Mouse (Mus musculus) myocyte (in vitro differentiated cells): ENCODE data around the gene Cldn10. TPM values are rescaled to one million over a fixed set of nuclear protein-coding genes. Genes with fewer than 3 reads are reported as not detected.

Experiments used
- H3K27me3 ChIP-seq: one replicate; pipeline ENCODE4 v1.6.1; 2011; ENCODE audit not compliant: control insufficient read depth, insufficient read depth, insufficient read length
- H3K36me3 ChIP-seq: one replicate; pipeline ENCODE4 v1.6.1; 2011; ENCODE audit not compliant: control insufficient read depth, insufficient read depth
- H3K4me2 ChIP-seq: one replicate; pipeline ENCODE4 v1.6.1; 2011; ENCODE audit warnings: low read depth, control low read depth
- H3K4me3 ChIP-seq: one replicate; pipeline ENCODE4 v1.5.1; 2011; ENCODE audit warnings: mild to moderate bottlenecking, control low read depth, moderate library complexity
- H3K79me2 ChIP-seq: one replicate; pipeline ENCODE4 v1.6.1; 2011; ENCODE audit not compliant: control insufficient read depth, insufficient read depth
- H3ac ChIP-seq: one replicate; pipeline ENCODE4 v1.6.1; 2011; ENCODE audit not compliant: control insufficient read depth, insufficient read length
- CEBPB ChIP-seq: IDR thresholded peaks from 2 replicates; pipeline ENCODE4 v1.6.1; 2011; ENCODE audit warnings: mild to moderate bottlenecking, moderate library complexity; ENCODE audit not compliant: poor library complexity, insufficient read depth, severe bottlenecking
- E2F4 ChIP-seq: IDR thresholded peaks from one replicate; pipeline ENCODE4 v1.6.1; 2011; ENCODE audit warnings: mild to moderate bottlenecking, control low read depth, moderate library complexity; ENCODE audit not compliant: insufficient read depth
- MAX ChIP-seq: IDR thresholded peaks from one replicate; pipeline ENCODE4 v1.6.1; 2011; ENCODE audit warnings: low read depth, mild to moderate bottlenecking, control low read depth
- MYOD1 ChIP-seq, 3 experiments: IDR thresholded peaks; one replicate each; pipeline ENCODE4 v1.6.1; 2011; ENCODE audit warnings: control low read depth in 2 of 3, low read depth in 2 of 3, mild to moderate bottlenecking in 2 of 3, moderate library complexity in 1 of 3; ENCODE audit not compliant: insufficient read length in 2 of 3, control insufficient read depth in 1 of 3
- MYOG ChIP-seq, 3 experiments: IDR thresholded peaks; one replicate each; pipeline ENCODE4 v1.6.1; 2011; ENCODE audit warnings: control low read depth in 2 of 3, low read depth in 2 of 3, mild to moderate bottlenecking in 2 of 3; ENCODE audit not compliant: insufficient read length in 2 of 3, control insufficient read depth in 1 of 3, insufficient read depth in 1 of 3
- POLR2A ChIP-seq: IDR thresholded peaks from one replicate; pipeline ENCODE4 v1.6.1; 2011; ENCODE audit warnings: low read depth, mild to moderate bottlenecking, control low read depth, moderate library complexity; ENCODE audit not compliant: insufficient read length
- POLR2AphosphoS2 ChIP-seq: IDR thresholded peaks from one replicate; pipeline ENCODE4 v1.6.1; 2011; ENCODE audit warnings: low read depth, control low read depth; ENCODE audit not compliant: insufficient read length
- REST ChIP-seq: IDR thresholded peaks from one replicate; pipeline ENCODE4 v1.6.1; 2011; ENCODE audit warnings: mild to moderate bottlenecking, control low read depth, moderate library complexity; ENCODE audit not compliant: insufficient read depth, insufficient read length
- SRF ChIP-seq: IDR thresholded peaks from one replicate; pipeline ENCODE4 v1.6.1; 2011; ENCODE audit warnings: low read depth; ENCODE audit not compliant: control insufficient read depth, insufficient read length
- TCF12 ChIP-seq: IDR thresholded peaks from one replicate; pipeline ENCODE4 v1.6.1; 2011; ENCODE audit warnings: mild to moderate bottlenecking, control low read depth; ENCODE audit not compliant: poor library complexity, insufficient read depth, severe bottlenecking
- TCF3 ChIP-seq: IDR thresholded peaks from one replicate; pipeline ENCODE4 v1.6.1; 2011; ENCODE audit warnings: low read depth, control low read depth; ENCODE audit not compliant: insufficient read length
- USF1 ChIP-seq: IDR thresholded peaks from one replicate; pipeline ENCODE4 v1.6.1; 2011; ENCODE audit warnings: low read depth, mild to moderate bottlenecking, control low read depth, moderate library complexity
- polyA plus RNA-seq: library from polyadenylated mRNA; unstranded; fragments of >200 nt; fragmentation: generic; extraction: Trizol; gene quantifications from one replicate; pipeline ENCODE4 v1.2.1, GENCODE M21; 2012; ENCODE audit warnings: missing spikeins

Gene Cldn10
- polyA plus RNA-seq, 1 experiment = not detected

DNA sequence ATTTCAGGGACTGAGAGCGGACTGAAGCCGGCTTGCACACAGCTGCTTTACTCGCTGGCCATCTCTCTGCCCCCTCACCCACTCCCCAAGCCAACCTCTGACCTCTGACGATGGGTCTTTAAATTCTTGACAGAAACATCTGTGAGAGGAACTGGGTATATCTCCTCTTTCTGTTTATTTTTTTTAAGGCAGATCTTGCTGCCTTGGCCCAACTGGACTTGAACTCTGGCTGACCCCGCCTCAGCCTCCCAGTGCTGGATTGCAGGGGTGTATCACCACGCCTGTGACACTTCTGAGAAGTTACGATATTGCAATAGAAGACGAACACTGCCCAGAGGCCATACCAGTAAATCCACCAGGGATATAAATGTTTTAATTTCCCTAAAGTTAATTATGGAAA is 122.2 kb downstream of the Cldn10 start:
- TF ChIP-seq MYOD1 (IDR thresholded peaks at IDR 0.05; ENCODE audit: control insufficient read depth in 1 of 3, insufficient read length in 2 of 3, low read depth in 2 of 3) (no peak), CEBPB (no peak), MYOG (IDR thresholded peaks at IDR 0.05; ENCODE audit: control insufficient read depth in 1 of 3, insufficient read depth in 1 of 3, insufficient read length in 2 of 3, low read depth in 2 of 3) (no peak), TCF12 (no peak), POLR2AphosphoS2 (no peak), REST (no peak), E2F4 (no peak), SRF (no peak), POLR2A (no peak)
- Histone ChIP-seq H3K36me3 (peaks cover 14% of the 10 kb centered on the region), H3K27me3 (no peaks in the 10 kb centered on the region), H3K79me2 (no peaks in the 10 kb centered on the region), H3K4me2 (no peak overlapping the region), H3ac (no peak overlapping the region), H3K4me3 (no peak overlapping the region)

DNA sequence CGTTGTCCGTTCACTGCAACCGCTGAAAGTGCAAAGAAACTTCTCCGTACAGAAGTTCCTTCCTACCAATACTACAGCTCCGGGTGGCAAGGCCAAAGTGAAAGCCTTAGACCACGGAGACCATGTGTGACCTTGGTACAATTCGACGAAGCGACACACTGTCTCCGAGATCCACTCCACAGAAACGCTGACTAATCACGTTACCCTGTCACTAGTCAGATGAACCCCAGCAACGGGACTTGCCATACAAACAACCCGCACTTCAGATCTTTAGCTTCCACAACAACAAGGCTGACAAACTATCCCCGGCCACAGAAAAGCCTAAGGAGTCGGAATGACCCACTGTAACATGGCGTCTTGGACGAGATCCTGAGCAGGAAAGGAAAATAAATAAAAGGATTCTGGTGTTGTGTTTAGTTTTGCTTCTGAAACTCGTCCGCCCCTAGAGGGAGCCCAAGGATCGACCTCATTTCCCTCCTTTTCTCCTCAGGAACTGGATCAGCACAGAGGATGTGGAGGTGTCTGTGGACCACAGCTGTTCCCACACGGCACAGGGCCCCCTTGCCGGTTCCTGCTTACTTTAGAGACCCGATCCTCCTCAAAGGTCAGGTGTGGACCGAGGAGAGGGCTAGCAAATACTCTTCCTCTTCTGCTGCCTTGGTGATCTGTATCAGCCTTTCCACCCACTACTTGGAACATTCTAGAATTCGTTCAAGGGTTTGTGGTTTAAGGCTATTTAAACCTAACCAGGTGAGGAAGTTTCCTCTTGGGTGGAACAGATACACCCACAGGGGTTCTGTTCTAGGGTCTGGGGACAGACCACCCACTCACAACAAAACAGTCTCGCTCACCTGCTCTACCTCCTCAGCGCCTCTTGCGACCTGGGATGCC is 122.9 kb downstream of the Cldn10 start:
- no peaks in the 10 kb centered on the region for H3K27me3 ChIP-seq
- no peak overlapping the region for H3K4me2 ChIP-seq
- peaks cover 14% of the 10 kb centered on the region for H3K36me3 ChIP-seq
- H3K4me3 ChIP-seq = no peak overlapping the region
- no peaks in the 10 kb centered on the region for H3K79me2 ChIP-seq
- TF ChIP-seq SRF (no peak), POLR2A (no peak), CEBPB (no peak), TCF3 (no peak), REST (no peak), TCF12 (no peak), MAX (no peak), MYOG (IDR thresholded peaks at IDR 0.05; ENCODE audit: control insufficient read depth in 1 of 3, insufficient read depth in 1 of 3, insufficient read length in 2 of 3, low read depth in 2 of 3) (no peak), MYOD1 (IDR thresholded peaks at IDR 0.05; ENCODE audit: control insufficient read depth in 1 of 3, insufficient read length in 2 of 3, low read depth in 2 of 3) (no peak), E2F4 (no peak), USF1 (no peak)
- no peak overlapping the region for H3ac ChIP-seq

DNA sequence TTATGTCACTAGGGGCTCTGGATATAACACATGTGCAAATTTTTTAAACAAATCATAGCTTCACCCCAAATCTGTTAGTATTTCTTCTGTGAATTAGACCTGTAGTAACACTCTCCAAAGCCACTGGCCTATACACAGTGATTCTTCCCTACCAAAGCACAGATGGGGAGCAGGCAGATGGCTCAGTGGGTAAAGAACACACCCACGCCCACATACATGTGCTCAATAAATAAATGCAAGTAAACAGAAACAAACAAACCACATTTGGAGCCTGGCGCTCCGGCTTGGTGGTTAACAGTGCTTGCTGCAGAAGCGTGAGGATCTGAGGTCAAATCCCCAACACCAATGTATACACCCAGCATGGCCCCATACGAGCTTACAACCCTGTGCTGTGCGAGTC is 123.8 kb downstream of the Cldn10 start:
- Histone ChIP-seq H3K4me2 (no peak overlapping the region), H3K79me2 (no peaks in the 10 kb centered on the region), H3K4me3 (no peak overlapping the region), H3K27me3 (no peaks in the 10 kb centered on the region), H3K36me3 (peaks cover 14% of the 10 kb centered on the region), H3ac (no peak overlapping the region)
- no peak for TF ChIP-seq MAX
- TF ChIP-seq MYOD1 (IDR thresholded peaks at IDR 0.05; ENCODE audit: control insufficient read depth in 1 of 3, insufficient read length in 2 of 3, low read depth in 2 of 3) = no peak
- no peak for TF ChIP-seq USF1
- TF ChIP-seq POLR2A = no peak

DNA sequence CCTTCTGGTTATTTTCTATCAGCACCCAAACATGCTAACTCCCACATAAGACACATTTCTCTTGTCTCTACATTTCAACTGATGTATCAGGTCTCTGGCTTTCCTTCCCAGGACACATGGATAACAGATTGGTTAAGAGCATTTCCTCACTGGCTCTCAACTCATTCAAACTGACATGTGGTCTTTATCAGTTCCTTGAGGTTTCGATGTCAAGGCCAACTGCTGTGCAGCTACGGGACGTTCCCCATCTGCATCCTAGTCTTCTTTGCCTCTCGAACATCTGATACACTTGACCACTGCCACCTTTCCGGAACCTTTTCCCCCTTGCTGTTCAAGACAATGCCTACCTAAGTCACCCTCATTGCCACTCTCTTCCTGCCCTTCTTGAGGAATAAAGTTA is 125.9 kb downstream of the Cldn10 start:
- H3K36me3 ChIP-seq = peaks cover 10% of the 10 kb centered on the region
- H3K27me3 ChIP-seq = no peaks in the 10 kb centered on the region
- H3K4me3 ChIP-seq = no peak overlapping the region
- H3K79me2 ChIP-seq = no peaks in the 10 kb centered on the region
- TF ChIP-seq MYOD1 (IDR thresholded peaks at IDR 0.05; ENCODE audit: control insufficient read depth in 1 of 3, insufficient read length in 2 of 3, low read depth in 2 of 3) = no peak
- TF ChIP-seq MAX = no peak
- TF ChIP-seq USF1 = no peak
- no peak for TF ChIP-seq MYOG (IDR thresholded peaks at IDR 0.05; ENCODE audit: control insufficient read depth in 1 of 3, insufficient read depth in 1 of 3, insufficient read length in 2 of 3, low read depth in 2 of 3)
- no peak for TF ChIP-seq TCF3
- TF ChIP-seq E2F4 = no peak
- TF ChIP-seq POLR2AphosphoS2 = no peak
- no peak for TF ChIP-seq POLR2A
- no peak for TF ChIP-seq CEBPB
- no peak overlapping the region for H3K4me2 ChIP-seq
- no peak overlapping the region for H3ac ChIP-seq

DNA sequence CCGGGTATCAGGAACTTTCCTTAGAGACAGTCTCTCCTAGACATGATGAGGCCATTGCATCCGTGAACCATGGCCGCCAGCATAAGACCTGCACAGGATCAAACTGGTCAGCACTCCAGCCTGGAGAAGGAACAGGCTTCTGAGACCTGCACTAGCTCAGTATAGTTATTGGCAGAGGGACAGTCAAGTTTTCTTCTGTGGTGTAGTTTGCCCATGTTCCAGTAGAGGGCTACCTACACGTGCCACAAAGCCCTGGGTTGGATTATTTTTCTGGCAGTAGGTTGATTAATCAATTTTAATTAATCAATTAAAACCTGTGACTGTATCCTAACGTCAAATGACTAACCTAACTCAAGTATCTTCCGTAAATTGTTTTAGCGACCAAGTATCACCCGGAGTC is 131.3 kb downstream of the Cldn10 start:
- no peaks in the 10 kb centered on the region for H3K27me3 ChIP-seq
- H3K79me2 ChIP-seq = no peaks in the 10 kb centered on the region
- H3K36me3 ChIP-seq = no peaks in the 10 kb centered on the region
- no peak overlapping the region for H3ac ChIP-seq
- no peak overlapping the region for H3K4me3 ChIP-seq
- no peak overlapping the region for H3K4me2 ChIP-seq
- no peak for TF ChIP-seq SRF
- no peak for TF ChIP-seq TCF12
- TF ChIP-seq POLR2AphosphoS2 = no peak
- TF ChIP-seq TCF3 = no peak
- no peak for TF ChIP-seq MAX
- no peak for TF ChIP-seq REST
- TF ChIP-seq USF1 = no peak
- no peak for TF ChIP-seq MYOG (IDR thresholded peaks at IDR 0.05; ENCODE audit: control insufficient read depth in 1 of 3, insufficient read depth in 1 of 3, insufficient read length in 2 of 3, low read depth in 2 of 3)
- no peak for TF ChIP-seq POLR2A
- no peak for TF ChIP-seq E2F4
- no peak for TF ChIP-seq CEBPB
- no peak for TF ChIP-seq MYOD1 (IDR thresholded peaks at IDR 0.05; ENCODE audit: control insufficient read depth in 1 of 3, insufficient read length in 2 of 3, low read depth in 2 of 3)
